Mouse (Mus musculus) intestine, embryonic 16.5 days (tissue): ENCODE measurements around the gene Urm1. TPM values are rescaled to one million over a fixed set of nuclear protein-coding genes. Genes with fewer than 3 reads are reported as not detected.

ENCODE experiments used
- ATAC-seq: fragments of 200-750 bp; cut with Nextera tagmentation; 2 replicates; pipeline ENCODE4 v1.8.0; 2017; ENCODE audit warnings: moderate TSS enrichment, moderate library complexity
- H3K27ac ChIP-seq: fragments of 300-500 bp; sonication (generic); 2 replicates; pipeline ENCODE4 v1.5.1; 2014; ENCODE audit warnings: mild to moderate bottlenecking, low read length
- H3K27me3 ChIP-seq: fragments of 300-500 bp; sonication (generic); replicated peaks from 2 replicates; pipeline ENCODE4 v1.6.1; 2014; ENCODE audit warnings: low read length, control low read depth, mixed read lengths; ENCODE audit not compliant: control insufficient read depth, insufficient read depth
- H3K36me3 ChIP-seq: fragments of 300-500 bp; sonication (generic); 2 replicates; pipeline ENCODE4 v1.6.1; 2014; ENCODE audit warnings: low read length, control low read depth; ENCODE audit not compliant: control insufficient read depth, insufficient read depth
- H3K4me1 ChIP-seq: fragments of 300-500 bp; sonication (generic); 2 replicates; pipeline ENCODE4 v1.6.1; 2014; ENCODE audit warnings: low read length, control low read depth, mixed read lengths; ENCODE audit not compliant: control insufficient read depth, insufficient read depth
- H3K4me2 ChIP-seq: fragments of 300-500 bp; sonication (generic); 2 replicates; pipeline ENCODE4 v1.6.1; 2014; ENCODE audit warnings: low read depth, low read length, control low read depth
- H3K4me3 ChIP-seq: fragments of 300-500 bp; sonication (generic); 2 replicates; pipeline ENCODE4 v1.5.1; 2014; ENCODE audit warnings: mild to moderate bottlenecking, low read length
- H3K9ac ChIP-seq: fragments of 300-500 bp; sonication (generic); 2 replicates; pipeline ENCODE4 v1.6.1; 2014; ENCODE audit warnings: low read depth, low read length
- H3K9me3 ChIP-seq: fragments of 300-500 bp; sonication (generic); 2 replicates; pipeline ENCODE4 v1.6.1; 2016; ENCODE audit warnings: low read length, control low read depth; ENCODE audit not compliant: control insufficient read depth
- WGBS: fragments of 180-500 bp; shearing (Covaris S2); extraction: QIAGEN DNeasy Blood & Tissue Kit; methylation state at CpG from one replicate; pipeline ENCODE4 v1.1.7; 2014; 5-methylcytosine and 5-hydroxymethylcytosine counted together
- polyA plus RNA-seq: library from polyadenylated mRNA; unstranded; fragments of >200 nt; fragmentation: Nextera tagmentation; extraction: Ambion mirVana; gene quantifications from 2 replicates; pipeline ENCODE4 v1.2.1, GENCODE M21; 2015

The Urm1 gene
- polyA plus RNA-seq, 1 experiment from 2014 or later: 30.7 TPM

DNA sequence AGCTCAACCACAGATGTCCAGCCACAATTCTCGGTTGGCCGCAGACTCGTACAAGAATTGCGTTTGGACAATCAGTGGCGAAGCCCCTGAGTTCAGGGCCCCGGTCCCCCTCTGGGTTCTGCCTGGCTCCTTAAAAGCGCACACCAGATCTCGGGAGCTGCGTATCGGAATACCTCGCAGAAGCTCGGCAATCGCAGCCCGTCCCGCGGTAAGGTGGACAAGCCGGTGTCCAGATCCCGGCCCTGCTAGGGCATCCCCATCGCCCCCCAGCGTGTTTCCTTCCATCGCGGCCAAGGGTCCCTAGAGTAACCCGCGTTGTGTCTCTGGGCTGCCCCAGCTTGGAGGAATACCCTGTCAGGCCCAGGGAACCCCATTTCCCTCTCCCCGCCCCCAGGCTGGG, 25.8 kb downstream of the Urm1 start:
- Histone ChIP-seq H3K9ac (peak overlapping the region; percentile 48; the same call in 1 of the 2 replicates), H3K4me3 (peak overlapping the region; percentile 31), H3K27ac (no peak overlapping the region), H3K27me3 (peaks cover 40% of the 10 kb centered on the region), H3K9me3 (no peaks in the 10 kb centered on the region), H3K4me2 (peak overlapping the region; percentile 50), H3K36me3 (peaks cover 6% of the 10 kb centered on the region; the same call in 1 of the 2 replicates), H3K4me1 (peaks cover 6% of the 10 kb centered on the region)
- no peak for ATAC-seq
- WGBS: 30% methylated on average over 25 of the region's 25 CpGs

DNA sequence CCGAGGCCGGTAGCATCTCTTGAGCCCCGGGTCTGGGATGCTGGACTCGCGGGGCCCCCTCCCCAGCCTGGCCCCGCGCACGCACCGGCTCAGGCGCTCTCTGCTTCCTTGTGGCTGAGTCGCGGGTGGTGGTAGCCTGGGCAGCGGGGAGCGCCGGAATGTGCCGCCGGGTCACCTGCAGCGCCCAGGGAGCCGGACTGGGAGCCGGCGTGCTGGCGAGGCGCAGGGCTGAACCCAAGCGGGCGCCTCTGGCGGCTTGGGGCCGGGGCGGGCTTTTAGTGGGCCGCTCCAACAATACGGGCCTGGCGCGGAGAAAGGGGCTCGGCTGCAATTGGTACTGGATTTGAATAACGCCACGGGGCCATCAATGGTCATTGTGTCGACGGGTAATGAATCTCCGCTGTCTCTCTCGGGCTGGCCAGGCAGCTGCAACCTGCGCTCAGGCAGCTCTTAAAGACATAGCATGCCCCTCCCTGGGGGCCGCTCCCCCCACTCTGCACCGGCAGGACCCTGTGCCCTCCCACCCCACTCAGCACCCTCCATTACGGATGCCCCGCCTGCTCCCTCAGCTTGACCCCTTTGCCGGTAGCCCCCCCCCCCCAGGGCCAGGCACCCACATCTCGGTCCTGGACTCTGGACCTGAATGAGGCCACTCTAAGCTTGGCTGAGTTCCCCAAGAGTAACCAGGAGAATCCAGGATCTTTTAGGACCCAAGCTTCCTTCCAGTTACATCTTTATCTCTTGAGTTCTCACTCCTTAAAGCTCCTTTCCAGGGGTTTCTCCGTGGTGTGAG, 26.4 kb downstream of the Urm1 start:
- Histone ChIP-seq H3K36me3 (peaks cover 6% of the 10 kb centered on the region; the same call in 1 of the 2 replicates), H3K4me3 (peak overlapping the region; percentile 31), H3K27ac (no peak overlapping the region), H3K4me1 (peaks cover 6% of the 10 kb centered on the region), H3K27me3 (peaks cover 40% of the 10 kb centered on the region), H3K9me3 (no peaks in the 10 kb centered on the region), H3K4me2 (peak overlapping the region; percentile 50), H3K9ac (peak overlapping the region; percentile 48; the same call in 1 of the 2 replicates)
- peak; percentile 69 for ATAC-seq
- WGBS: 9% methylated on average over 46 of the region's 47 CpGs

DNA sequence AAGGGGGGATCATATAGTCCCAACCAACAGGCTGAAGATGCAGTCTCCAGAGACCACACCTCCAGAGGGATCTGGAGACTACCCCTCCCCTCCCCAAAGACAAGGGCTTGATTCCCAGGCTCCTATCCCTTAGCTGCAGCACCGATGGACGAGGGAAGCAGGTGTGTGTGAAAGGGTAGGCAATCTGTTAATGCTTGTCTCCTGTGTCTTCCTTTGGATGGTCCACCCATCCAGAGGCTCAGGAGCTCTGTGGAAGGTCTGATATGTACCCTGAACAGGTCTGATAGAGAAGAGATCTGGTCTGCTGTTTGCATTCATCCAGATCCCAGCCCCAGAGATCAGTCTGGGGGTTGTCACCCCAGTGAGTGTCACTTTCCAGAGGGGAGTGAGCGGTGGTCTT, 27.0 kb downstream of the Urm1 start:
- H3K36me3 ChIP-seq: peaks cover 5% of the 10 kb centered on the region; the same call in 1 of the 2 replicates
- ATAC-seq: no peak; the same call in 1 of the 2 replicates
- H3K4me2 ChIP-seq: no peak overlapping the region
- H3K9me3 ChIP-seq: no peaks in the 10 kb centered on the region
- H3K4me3 ChIP-seq: no peak overlapping the region
- peaks cover 40% of the 10 kb centered on the region for H3K27me3 ChIP-seq
- H3K27ac ChIP-seq: no peak overlapping the region
- peaks cover 6% of the 10 kb centered on the region for H3K4me1 ChIP-seq
- WGBS: 55% methylated on average over 3 of the region's 3 CpGs
- no peak overlapping the region for H3K9ac ChIP-seq

DNA sequence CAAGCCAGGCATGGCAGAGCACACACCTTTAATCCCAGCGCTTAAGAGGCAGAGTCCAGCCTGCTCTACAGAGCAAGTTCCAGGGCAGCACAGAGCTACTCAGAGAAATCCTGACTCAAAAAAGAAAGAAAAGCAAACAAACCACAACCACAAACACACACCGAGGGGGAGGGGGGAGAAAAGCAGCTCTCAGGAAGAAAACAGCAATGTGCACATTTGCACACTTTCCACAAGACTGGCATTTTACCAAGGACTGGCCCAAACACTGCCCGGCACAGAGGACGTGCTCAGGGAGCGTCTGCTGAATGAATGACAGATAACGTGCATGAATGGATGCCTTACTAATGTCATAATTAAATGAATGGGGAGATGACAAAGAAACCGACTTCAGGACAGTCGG, 29.2 kb downstream of the Urm1 start:
- no peak for ATAC-seq
- 66% methylated on average over 8 of the region's 8 CpGs for WGBS
- Histone ChIP-seq H3K9ac (no peak overlapping the region), H3K36me3 (no peaks in the 10 kb centered on the region; the same call in 1 of the 2 replicates), H3K4me1 (peaks cover 7% of the 10 kb centered on the region), H3K9me3 (no peaks in the 10 kb centered on the region), H3K4me3 (no peak overlapping the region), H3K27ac (no peak overlapping the region), H3K27me3 (peaks cover 31% of the 10 kb centered on the region), H3K4me2 (no peak overlapping the region)

DNA sequence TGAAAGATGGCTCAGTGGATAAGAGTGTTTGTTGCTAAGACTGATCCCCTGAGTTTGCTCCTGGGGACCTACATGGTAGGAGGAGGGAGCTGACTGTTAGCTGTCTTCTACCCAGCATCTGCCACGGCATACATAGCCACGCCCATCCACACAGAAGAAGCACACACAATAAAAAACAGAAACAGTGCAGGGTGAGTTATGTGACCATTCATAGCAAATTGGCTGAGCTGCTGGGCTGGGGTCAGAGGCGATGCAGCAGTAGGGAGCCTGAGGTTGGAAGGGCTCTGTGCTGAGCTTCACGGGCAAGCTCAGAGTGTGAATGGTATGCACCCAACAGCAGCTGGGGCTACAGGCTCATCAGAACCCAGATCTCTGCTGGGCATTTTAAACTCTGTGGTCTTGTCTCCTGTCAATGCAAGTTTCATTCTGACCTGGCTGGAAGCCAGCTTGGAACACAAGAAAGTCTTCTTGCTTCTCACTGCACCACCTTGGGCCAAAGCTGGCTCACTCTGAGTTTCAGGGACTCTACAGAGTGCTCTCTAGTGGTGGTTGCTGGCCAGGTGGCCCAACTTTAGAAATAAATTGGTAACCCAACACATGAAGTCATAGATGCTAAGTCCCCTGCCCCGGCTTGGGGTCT, 30.1 kb downstream of the Urm1 start:
- whole genome bisulfite sequencing: 46% methylated on average over 5 of the region's 5 CpGs
- no peak overlapping the region for H3K4me2 ChIP-seq
- no peak overlapping the region for H3K4me3 ChIP-seq
- H3K9me3 ChIP-seq: no peaks in the 10 kb centered on the region
- H3K4me1 ChIP-seq: peaks cover 9% of the 10 kb centered on the region
- no peak overlapping the region for H3K27ac ChIP-seq
- H3K36me3 ChIP-seq: no peaks in the 10 kb centered on the region
- ATAC-seq: no peak
- H3K27me3 ChIP-seq: peaks cover 22% of the 10 kb centered on the region
- no peak overlapping the region for H3K9ac ChIP-seq

DNA sequence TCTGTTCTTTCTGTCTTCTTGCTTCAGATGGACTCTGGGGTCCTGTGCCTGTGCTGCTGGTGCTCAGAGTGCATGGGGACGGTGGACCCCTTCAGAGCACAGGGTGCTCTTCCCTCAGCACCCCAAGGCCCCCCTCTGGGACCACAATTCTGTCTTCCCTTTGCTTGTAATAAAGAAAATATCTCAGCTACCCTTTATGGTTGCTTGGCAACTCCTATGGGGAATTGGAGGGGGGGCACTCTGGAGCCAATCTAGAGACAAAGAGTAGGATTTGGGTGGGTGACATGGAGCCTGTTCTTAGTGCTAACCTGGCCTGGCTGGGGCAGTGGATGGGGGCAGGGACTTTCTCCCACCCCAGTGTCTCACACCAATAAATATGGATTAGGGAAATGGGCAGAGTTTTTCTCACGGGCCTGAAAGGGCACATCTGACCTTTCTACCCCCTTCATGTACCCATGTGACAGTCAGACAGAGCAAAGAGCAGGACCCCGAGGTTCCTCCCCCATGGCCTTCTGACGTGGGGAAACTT, 33.1 kb downstream of the Urm1 start:
- Histone ChIP-seq H3K9me3 (no peaks in the 10 kb centered on the region), H3K4me1 (peaks cover 3% of the 10 kb centered on the region; the same call in 1 of the 2 replicates), H3K36me3 (no peaks in the 10 kb centered on the region), H3K4me2 (no peak overlapping the region), H3K9ac (no peak overlapping the region), H3K4me3 (no peak overlapping the region), H3K27ac (no peak overlapping the region), H3K27me3 (no peaks in the 10 kb centered on the region; the same call in 1 of the 2 replicates)
- no peak for ATAC-seq
- 43% methylated on average over 4 of the region's 4 CpGs for WGBS

DNA sequence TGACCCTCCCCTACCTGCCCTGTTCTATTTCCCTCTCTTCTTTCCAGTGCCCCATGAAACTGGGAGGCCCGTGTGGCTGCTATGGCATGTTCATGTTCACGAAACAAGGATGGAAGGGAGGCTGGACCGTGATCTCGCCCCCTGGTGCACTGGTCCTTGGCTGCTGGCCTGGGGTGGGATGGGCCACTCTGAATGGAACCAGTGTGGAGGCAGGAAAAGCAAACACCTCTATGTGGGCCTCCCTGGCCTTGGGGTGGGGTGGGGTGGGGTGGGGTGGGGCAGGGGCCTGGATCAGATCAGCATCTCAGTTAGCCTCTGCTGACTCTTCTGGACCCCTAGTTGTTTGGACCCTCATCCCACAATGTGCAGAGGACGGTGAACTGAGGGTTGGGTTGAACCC, 33.9 kb downstream of the Urm1 start:
- Histone ChIP-seq H3K9me3 (no peaks in the 10 kb centered on the region), H3K4me2 (no peak overlapping the region), H3K4me3 (no peak overlapping the region), H3K27me3 (no peaks in the 10 kb centered on the region; the same call in 1 of the 2 replicates), H3K36me3 (no peaks in the 10 kb centered on the region), H3K9ac (no peak overlapping the region), H3K27ac (no peak overlapping the region), H3K4me1 (peaks cover 3% of the 10 kb centered on the region; the same call in 1 of the 2 replicates)
- WGBS: 52% methylated on average over 5 of the region's 5 CpGs
- ATAC-seq: no peak

DNA sequence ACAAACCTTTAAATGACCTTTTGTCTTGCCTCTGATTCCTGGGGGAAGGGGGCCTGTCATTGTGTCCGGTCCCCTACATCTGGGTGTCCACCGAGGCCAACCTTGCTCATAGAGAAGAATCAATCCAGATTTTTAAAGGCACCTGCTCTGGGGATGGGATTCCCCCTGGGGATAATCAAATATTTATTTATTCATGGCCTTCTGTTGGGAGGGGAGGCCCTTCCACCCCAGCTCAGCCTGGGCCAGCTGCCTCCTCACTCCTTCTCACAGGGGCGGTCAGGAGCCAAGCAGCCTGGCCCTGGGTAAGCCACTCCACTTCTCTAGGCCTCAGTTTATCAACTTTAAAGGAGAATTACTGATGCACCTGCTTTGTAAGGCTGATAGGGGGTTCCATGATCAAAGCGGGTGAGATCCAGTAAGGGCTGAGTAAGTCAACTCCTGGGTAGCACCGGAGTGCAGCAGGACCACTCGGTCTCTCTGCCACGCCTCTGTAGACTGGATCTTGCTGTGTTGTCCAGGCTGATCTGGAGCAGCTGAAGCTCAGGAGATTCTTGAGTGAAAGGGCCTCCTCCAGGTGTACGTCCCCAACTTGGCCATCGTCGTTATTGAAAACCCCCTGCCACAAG, 35.8 kb downstream of the Urm1 start:
- no peak overlapping the region for H3K4me2 ChIP-seq
- H3K9me3 ChIP-seq: no peaks in the 10 kb centered on the region
- H3K4me1 ChIP-seq: peaks cover 3% of the 10 kb centered on the region; the same call in 1 of the 2 replicates
- WGBS: 70% methylated on average over 10 of the region's 10 CpGs
- H3K4me3 ChIP-seq: no peak overlapping the region
- no peaks in the 10 kb centered on the region for H3K36me3 ChIP-seq
- no peak for ATAC-seq
- H3K27me3 ChIP-seq: no peaks in the 10 kb centered on the region; the same call in 1 of the 2 replicates
- no peak overlapping the region for H3K9ac ChIP-seq
- H3K27ac ChIP-seq: no peak overlapping the region
